Mouse (Mus musculus) liver, embryonic 14.5 days (tissue): ENCODE measurements around the gene Fmo1. TPM values are rescaled to one million over a fixed set of nuclear protein-coding genes. Genes with fewer than 3 reads are reported as not detected.

Experiments
- ATAC-seq: fragments of 200-750 bp; cut with Nextera tagmentation; 2 replicates; pipeline ENCODE4 v1.8.0; 2017; ENCODE audit warnings: moderate number of reproducible peaks, mild to moderate bottlenecking, moderate library complexity; ENCODE audit not compliant: insufficient read depth
- DNase-seq, 3 experiments: peaks; one replicate each; pipeline ENCODE4 v3.0.0-alpha.2; 2012 to 2013; ENCODE audit warnings: low read depth in 3 of 3, low spot score in 3 of 3
- H3K27ac ChIP-seq: fragments of 300-500 bp; sonication (generic); 2 replicates; pipeline ENCODE4 v1.5.1; 2014; ENCODE audit warnings: moderate library complexity, mild to moderate bottlenecking, control low read depth, inconsistent platforms
- H3K27me3 ChIP-seq: fragments of 300-500 bp; sonication (generic); 2 replicates; pipeline ENCODE4 v1.6.1; 2014; ENCODE audit warnings: mild to moderate bottlenecking, low read length, moderate library complexity; ENCODE audit not compliant: control insufficient read depth, insufficient read depth
- H3K36me3 ChIP-seq: fragments of 300-500 bp; sonication (generic); replicated peaks from 2 replicates; pipeline ENCODE4 v1.6.1; 2014; ENCODE audit warnings: low read depth; ENCODE audit not compliant: control insufficient read depth, insufficient read depth
- H3K4me1 ChIP-seq, 2 experiments: fragments of 200-500 bp in 1 of 2; fragments of 300-500 bp in 1 of 2; sonication (generic) in 1 of 2; replicated peaks; 2 replicates each; pipeline ENCODE4 v1.6.1; 2012 to 2014; ENCODE audit warnings: antibody characterized with exemption in 1 of 2, inconsistent platforms in 1 of 2, low read length in 1 of 2; ENCODE audit not compliant: control insufficient read depth in 2 of 2, insufficient read depth in 2 of 2
- H3K4me2 ChIP-seq: fragments of 300-500 bp; sonication (generic); 2 replicates; pipeline ENCODE4 v1.6.1; 2014; ENCODE audit warnings: low read depth, mild to moderate bottlenecking, control low read depth, moderate library complexity
- H3K4me3 ChIP-seq, 2 experiments: fragments of 200-500 bp in 1 of 2; fragments of 300-500 bp in 1 of 2; sonication (generic) in 1 of 2; 2 replicates each; pipeline ENCODE4 v1.5.1; 2012 to 2014; ENCODE audit warnings: low read depth in 2 of 2, low read length in 2 of 2, mild to moderate bottlenecking in 2 of 2, control low read depth in 1 of 2, inconsistent platforms in 1 of 2, moderate library complexity in 1 of 2; ENCODE audit not compliant: insufficient read depth in 1 of 2
- H3K9ac ChIP-seq: fragments of 300-500 bp; sonication (generic); replicated peaks from 2 replicates; pipeline ENCODE4 v1.6.1; 2014; ENCODE audit warnings: mild to moderate bottlenecking, control low read depth, moderate library complexity
- H3K9me3 ChIP-seq: fragments of 300-500 bp; sonication (generic); 2 replicates; pipeline ENCODE4 v1.6.1; 2016; ENCODE audit warnings: low read length, mixed read lengths; ENCODE audit not compliant: control insufficient read depth
- CTCF ChIP-seq: IDR thresholded peaks from 2 replicates; pipeline ENCODE4 v1.5.1; 2016; ENCODE audit warnings: antibody characterized with exemption, low read depth, control low read depth
- EP300 ChIP-seq: IDR thresholded peaks from 2 replicates; pipeline ENCODE4 v1.6.1; 2016; ENCODE audit warnings: antibody characterized with exemption, low read depth
- WGBS: fragments of 180-500 bp; shearing (Covaris S2); extraction: QIAGEN DNeasy Blood & Tissue Kit; methylation state at CpG from one replicate; pipeline ENCODE4 v1.1.7; 2014; ENCODE audit not compliant: insufficient replicate concordance; 5-methylcytosine and 5-hydroxymethylcytosine counted together
- polyA plus RNA-seq, 2 experiments: library from polyadenylated mRNA; depleted of rRNA in 1 of 2; stranded (reverse) in 1 of 2; unstranded in 1 of 2; fragments of >200 nt; fragmentation: Nextera tagmentation in 1 of 2; extraction: Ambion mirVana in 1 of 2; gene quantifications; 2 replicates each; pipeline versions ENCODE4 v1.2.1 to v1.2.3; 2012 to 2014

Gene Fmo1
- polyA plus RNA-seq, 2 experiments = 13.6 to 13.7 TPM

- Histone ChIP-seq H3K9me3 (no peaks in the 10 kb centered on the region), H3K27me3 (no peaks in the 10 kb centered on the region), H3K36me3 (no peaks in the 10 kb centered on the region), H3K9ac (no peak overlapping the region), H3K27ac (no peak overlapping the region), H3K4me1 (no peaks in the 10 kb centered on the region), H3K4me2 (no peak overlapping the region), H3K4me3 (no peak overlapping the region)
- ATAC-seq (no peak), DNase-seq (no peak)
- TF ChIP-seq EP300 = no peak
- no peak for TF ChIP-seq CTCF
- WGBS = 58% methylated on average over 5 of the region's 5 CpGs
Measured at GRCm38 (mm10) chr1:162834342-162834741, 32.1 kb downstream of the Fmo1 start.

- Histone ChIP-seq H3K4me3 (no peak overlapping the region), H3K27ac (no peak overlapping the region), H3K27me3 (no peaks in the 10 kb centered on the region), H3K9me3 (no peaks in the 10 kb centered on the region), H3K9ac (no peak overlapping the region), H3K36me3 (no peaks in the 10 kb centered on the region), H3K4me2 (no peak overlapping the region), H3K4me1 (no peaks in the 10 kb centered on the region)
- TF ChIP-seq EP300 = no peak
- no peak for TF ChIP-seq CTCF
- DNase-seq = no peak
- 54% methylated on average over 5 of the region's 5 CpGs for WGBS
- ATAC-seq = no peak
Measured at GRCm38 (mm10) chr1:162832574-162832953, 33.8 kb downstream of the Fmo1 start.

- Histone ChIP-seq H3K4me2 (no peak overlapping the region), H3K27ac (no peak overlapping the region), H3K4me3 (no peak overlapping the region), H3K36me3 (no peaks in the 10 kb centered on the region), H3K9ac (no peak overlapping the region), H3K4me1 (no peaks in the 10 kb centered on the region), H3K27me3 (no peaks in the 10 kb centered on the region), H3K9me3 (no peaks in the 10 kb centered on the region)
- no peak for DNase-seq
- 37% methylated on average over 5 of the region's 5 CpGs for WGBS
- ATAC-seq = no peak
- TF ChIP-seq EP300 (no peak), CTCF (no peak)
Measured at GRCm38 (mm10) chr1:162831838-162832573, 34.4 kb downstream of the Fmo1 start.

- WGBS = 77% methylated on average over 5 of the region's 5 CpGs
- no peak for ATAC-seq
- no peak overlapping the region for H3K4me3 ChIP-seq
- no peaks in the 10 kb centered on the region for H3K36me3 ChIP-seq
- no peak for TF ChIP-seq EP300
- no peak for TF ChIP-seq CTCF
- no peak for DNase-seq
- H3K27ac ChIP-seq = no peak overlapping the region
- no peaks in the 10 kb centered on the region for H3K9me3 ChIP-seq
- H3K27me3 ChIP-seq = no peaks in the 10 kb centered on the region
- H3K4me2 ChIP-seq = no peak overlapping the region
- H3K4me1 ChIP-seq = no peaks in the 10 kb centered on the region; a peak in 1 of 4 replicates
- H3K9ac ChIP-seq = no peak overlapping the region
Measured at GRCm38 (mm10) chr1:162819280-162819679, 47.1 kb downstream of the Fmo1 start.

- no peak overlapping the region for H3K4me2 ChIP-seq
- ATAC-seq = no peak
- no peaks in the 10 kb centered on the region for H3K27me3 ChIP-seq
- no peak overlapping the region for H3K9ac ChIP-seq
- no peaks in the 10 kb centered on the region for H3K36me3 ChIP-seq
- no peak for TF ChIP-seq CTCF
- TF ChIP-seq EP300 = no peak
- H3K9me3 ChIP-seq = no peaks in the 10 kb centered on the region
- WGBS = 61% methylated on average over 10 of the region's 10 CpGs
- DNase-seq = no peak
- no peak overlapping the region for H3K27ac ChIP-seq
- H3K4me3 ChIP-seq = no peak overlapping the region
- H3K4me1 ChIP-seq = no peaks in the 10 kb centered on the region; a peak in 1 of 4 replicates
Measured at GRCm38 (mm10) chr1:162815381-162816127, 50.9 kb downstream of the Fmo1 start.
